Mouse (Mus musculus): ENCODE data around the gene Cyp3a11. TPM values are rescaled to one million over a fixed set of nuclear protein-coding genes. Genes with fewer than 3 reads are reported as not detected.
"Not testable (repeated sequence)": the region's sequence is repeated elsewhere in the genome, so short reads cannot be mapped to it uniquely, and the experiment has no call there.

Cyp3a11 gene
- not detected in 2 replicates for polyA plus RNA-seq (2012; ENCODE audit: insufficient read depth, insufficient read length, low replicate concordance, missing spikeins)

GRCm38 (mm10) chr5:145879688-145880087 lies at the start of gene Cyp3a11:
Gene Cyp3a11 (minus strand): TSS chr5:145879964.
- WGBS: 90% methylated on average over 3 of the region's 3 CpGs
- Histone ChIP-seq H3K4me1 (ENCODE audit: control insufficient read depth, insufficient read depth, low read length) (no peaks in the 10 kb centered on the region), H3K27ac (ENCODE audit: insufficient read depth, low read depth, low read length) (no peak within 1 kb of the TSS), H3K4me3 (ENCODE audit: insufficient read depth, low read depth, low read length) (no peak within 1 kb of the TSS)
- TF ChIP-seq POLR2A (IDR thresholded peaks at IDR 0.05; ENCODE audit: insufficient read depth, low read depth, low read length) (no peak), CTCF (IDR thresholded peaks at IDR 0.05; ENCODE audit: insufficient read depth, low read depth, low read length) (no peak)

- Histone ChIP-seq H3K4me3 (ENCODE audit: insufficient read depth, low read depth, low read length) (no peak overlapping the region), H3K4me1 (ENCODE audit: control insufficient read depth, insufficient read depth, low read length) (no peaks in the 10 kb centered on the region), H3K27ac (ENCODE audit: insufficient read depth, low read depth, low read length) (no peak overlapping the region)
- TF ChIP-seq CTCF (IDR thresholded peaks at IDR 0.05; ENCODE audit: insufficient read depth, low read depth, low read length): no peak
- no peak for TF ChIP-seq POLR2A (IDR thresholded peaks at IDR 0.05; ENCODE audit: insufficient read depth, low read depth, low read length)
Measured at GRCm38 (mm10) chr5:145912912-145913311, 33.1 kb upstream of the Cyp3a11 start.

- no peaks in the 10 kb centered on the region for H3K4me1 ChIP-seq (ENCODE audit: control insufficient read depth, insufficient read depth, low read length)
- H3K4me3 ChIP-seq (ENCODE audit: insufficient read depth, low read depth, low read length): no peak overlapping the region
- no peak for TF ChIP-seq POLR2A (IDR thresholded peaks at IDR 0.05; ENCODE audit: insufficient read depth, low read depth, low read length)
- no peak for TF ChIP-seq CTCF (IDR thresholded peaks at IDR 0.05; ENCODE audit: insufficient read depth, low read depth, low read length)
- H3K27ac ChIP-seq (ENCODE audit: insufficient read depth, low read depth, low read length): no peak overlapping the region
Measured at GRCm38 (mm10) chr5:145911781-145912180, 32.0 kb upstream of the Cyp3a11 start.

- H3K4me1 ChIP-seq (ENCODE audit: control insufficient read depth, insufficient read depth, low read length); H3K27ac ChIP-seq (ENCODE audit: insufficient read depth, low read depth, low read length); H3K4me3 ChIP-seq (ENCODE audit: insufficient read depth, low read depth, low read length): not testable (repeated sequence)
- 90% methylated on average over 2 of the region's 2 CpGs for WGBS
Measured at GRCm38 (mm10) chr5:145906937-145907336, 27.2 kb upstream of the Cyp3a11 start.

DNA sequence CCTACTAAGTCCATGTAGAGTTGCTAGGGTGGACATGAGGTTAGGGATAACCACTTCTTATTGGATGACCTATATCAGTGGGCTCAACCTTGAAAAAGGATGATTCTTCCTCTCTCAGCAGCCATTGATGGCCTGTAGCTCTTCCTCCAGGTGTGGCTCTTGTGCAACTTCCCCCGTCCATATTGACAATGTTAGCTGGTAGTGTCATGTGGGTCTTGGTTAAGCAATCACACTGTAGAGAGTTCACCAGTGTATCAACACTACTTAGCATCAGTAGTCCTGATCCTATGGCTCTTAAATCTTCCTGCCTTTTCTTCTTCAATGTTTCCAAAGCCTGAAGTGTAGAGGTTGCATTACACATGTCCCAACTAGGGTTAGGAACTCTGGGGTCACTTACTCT lies 24.8 kb upstream of the Cyp3a11 start:
- Histone ChIP-seq H3K4me3 (ENCODE audit: insufficient read depth, low read depth, low read length) (no peak overlapping the region), H3K27ac (ENCODE audit: insufficient read depth, low read depth, low read length) (no peak overlapping the region), H3K4me1 (ENCODE audit: control insufficient read depth, insufficient read depth, low read length) (no peaks in the 10 kb centered on the region)
- no peak for TF ChIP-seq CTCF (IDR thresholded peaks at IDR 0.05; ENCODE audit: insufficient read depth, low read depth, low read length)
- TF ChIP-seq POLR2A (IDR thresholded peaks at IDR 0.05; ENCODE audit: insufficient read depth, low read depth, low read length): no peak
- 100% methylated on average over 1 of the region's 1 CpGs for WGBS

- no peak overlapping the region for H3K27ac ChIP-seq (ENCODE audit: insufficient read depth, low read depth, low read length)
- no peaks in the 10 kb centered on the region for H3K4me1 ChIP-seq (ENCODE audit: control insufficient read depth, insufficient read depth, low read length)
- H3K4me3 ChIP-seq (ENCODE audit: insufficient read depth, low read depth, low read length): no peak overlapping the region
- TF ChIP-seq CTCF (IDR thresholded peaks at IDR 0.05; ENCODE audit: insufficient read depth, low read depth, low read length): no peak
- TF ChIP-seq POLR2A (IDR thresholded peaks at IDR 0.05; ENCODE audit: insufficient read depth, low read depth, low read length): no peak
- WGBS: 100% methylated on average over 1 of the region's 1 CpGs
Measured at GRCm38 (mm10) chr5:145903349-145903748, 23.6 kb upstream of the Cyp3a11 start.

DNA sequence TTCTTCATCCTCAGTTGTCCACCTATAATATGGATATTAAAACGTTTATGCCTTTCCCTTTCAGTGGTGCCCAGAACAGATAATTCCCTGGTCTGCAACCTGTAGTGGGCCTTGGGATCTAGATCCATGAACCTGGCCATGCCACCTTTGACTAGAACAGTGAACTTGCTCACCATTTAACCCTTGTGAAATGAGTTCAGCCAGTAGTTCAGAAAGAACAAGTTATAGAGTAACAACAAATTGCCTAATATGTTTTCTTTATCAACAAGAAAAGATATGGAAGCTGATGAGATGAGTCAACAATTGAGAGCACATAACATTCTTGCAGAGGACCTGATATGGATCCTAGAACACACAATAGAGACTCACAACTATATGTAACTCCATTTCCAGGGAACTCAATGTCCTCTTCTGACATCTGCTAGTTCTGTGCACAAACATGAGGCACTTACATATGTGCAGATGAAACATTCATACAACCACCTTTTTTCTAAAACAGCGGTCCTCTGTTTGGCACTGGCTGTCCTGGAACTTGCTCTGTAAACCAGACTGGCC lies 20.7 kb upstream of the Cyp3a11 start:
- no peaks in the 10 kb centered on the region for H3K4me1 ChIP-seq (ENCODE audit: control insufficient read depth, insufficient read depth, low read length)
- no peak overlapping the region for H3K27ac ChIP-seq (ENCODE audit: insufficient read depth, low read depth, low read length)
- no peak for TF ChIP-seq CTCF (IDR thresholded peaks at IDR 0.05; ENCODE audit: insufficient read depth, low read depth, low read length)
- no peak for TF ChIP-seq POLR2A (IDR thresholded peaks at IDR 0.05; ENCODE audit: insufficient read depth, low read depth, low read length)
- WGBS: 56% methylated on average over 2 of the region's 2 CpGs
- H3K4me3 ChIP-seq (ENCODE audit: insufficient read depth, low read depth, low read length): no peak overlapping the region

DNA sequence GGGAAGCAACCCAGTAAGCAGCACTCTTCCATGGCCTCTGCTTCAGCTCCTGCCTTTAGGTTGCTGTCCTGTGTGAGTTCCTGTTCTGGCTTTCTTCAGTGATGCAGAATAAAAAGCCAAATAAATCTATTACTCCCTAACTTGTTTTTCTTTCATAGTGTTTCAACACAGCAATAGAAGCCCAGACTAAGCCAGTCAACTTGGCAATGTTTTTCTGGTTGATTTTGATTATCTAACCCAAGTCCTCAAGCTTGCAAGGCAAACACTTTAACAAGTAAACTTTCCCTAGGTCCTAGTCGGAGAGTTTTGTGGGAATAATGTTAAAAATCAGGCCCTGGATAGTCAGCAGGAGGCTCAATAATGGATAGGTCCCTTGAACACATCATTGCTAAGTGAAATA lies 17.5 kb upstream of the Cyp3a11 start:
- TF ChIP-seq POLR2A (IDR thresholded peaks at IDR 0.05; ENCODE audit: insufficient read depth, low read depth, low read length): no peak
- TF ChIP-seq CTCF (IDR thresholded peaks at IDR 0.05; ENCODE audit: insufficient read depth, low read depth, low read length): no peak
- WGBS: 43% methylated on average over 1 of the region's 1 CpGs
- H3K4me1 ChIP-seq (ENCODE audit: control insufficient read depth, insufficient read depth, low read length): no peaks in the 10 kb centered on the region
- no peak overlapping the region for H3K4me3 ChIP-seq (ENCODE audit: insufficient read depth, low read depth, low read length)
- H3K27ac ChIP-seq (ENCODE audit: insufficient read depth, low read depth, low read length): no peak overlapping the region

- Histone ChIP-seq H3K4me3 (ENCODE audit: insufficient read depth, low read depth, low read length) (no peak overlapping the region), H3K27ac (ENCODE audit: insufficient read depth, low read depth, low read length) (no peak overlapping the region), H3K4me1 (ENCODE audit: control insufficient read depth, insufficient read depth, low read length) (no peaks in the 10 kb centered on the region)
- no peak for TF ChIP-seq CTCF (IDR thresholded peaks at IDR 0.05; ENCODE audit: insufficient read depth, low read depth, low read length)
- TF ChIP-seq POLR2A (IDR thresholded peaks at IDR 0.05; ENCODE audit: insufficient read depth, low read depth, low read length): no peak
Measured at GRCm38 (mm10) chr5:145881207-145881606, 1.4 kb upstream of the Cyp3a11 start.

- not testable (repeated sequence) for H3K27ac ChIP-seq (ENCODE audit: insufficient read depth, low read depth, low read length); H3K4me3 ChIP-seq (ENCODE audit: insufficient read depth, low read depth, low read length)
Measured at GRCm38 (mm10) chr5:145867433-145867832, 12.3 kb downstream of the Cyp3a11 start.

GRCm38 (mm10) chr5:145805796-145806195 lies 74.0 kb downstream of the Cyp3a11 start, which contains the start of gene Cyp3a44:
Gene Cyp3a44 (minus strand): TSS chr5:145805874.
- H3K4me3 ChIP-seq (ENCODE audit: insufficient read depth, low read depth, low read length); H3K27ac ChIP-seq (ENCODE audit: insufficient read depth, low read depth, low read length); H3K4me1 ChIP-seq (ENCODE audit: control insufficient read depth, insufficient read depth, low read length): not testable (repeated sequence)
- WGBS: 70% methylated on average over 2 of the region's 2 CpGs

More at GRCm38 (mm10) chr5:145867433-145867832, 12.3 kb downstream of the Cyp3a11 start:
- not testable (repeated sequence) for H3K4me1 ChIP-seq (ENCODE audit: control insufficient read depth, insufficient read depth, low read length)

All from olfactory bulb, adult 2 months (tissue).